Mouse (Mus musculus) left cerebral cortex, postnatal 14 days (tissue): ENCODE data around the gene Wdr6. TPM values are rescaled to one million over a fixed set of nuclear protein-coding genes. Genes with fewer than 3 reads are reported as not detected.

Experiments used
- DNase-seq, 2 experiments: peaks; one replicate each; pipeline ENCODE4 v3.0.0; 2021 to 2022; ENCODE audit warnings: low spot score in 2 of 2, mixed read lengths in 1 of 2
- intact Hi-C: fragments of 180-260 bp; cut with DNase I; formaldehyde crosslinking; loops from one replicate; pipeline ENCODE4 v1.15.1; 2025
- microRNA-seq, 2 experiments: library from miRNA; unstranded; fragments of <30 nt; microRNA quantifications; one replicate each; pipeline ENCODE4 v1.2.0; 2022
- total RNA-seq, 2 experiments: library from RNA; stranded (reverse); gene quantifications; 2 replicates each; pipeline ENCODE4 v1.2.3; 2021

Gene Wdr6
- total RNA-seq, 2 experiments from 2014 or later: 184 to 202 TPM

DNA sequence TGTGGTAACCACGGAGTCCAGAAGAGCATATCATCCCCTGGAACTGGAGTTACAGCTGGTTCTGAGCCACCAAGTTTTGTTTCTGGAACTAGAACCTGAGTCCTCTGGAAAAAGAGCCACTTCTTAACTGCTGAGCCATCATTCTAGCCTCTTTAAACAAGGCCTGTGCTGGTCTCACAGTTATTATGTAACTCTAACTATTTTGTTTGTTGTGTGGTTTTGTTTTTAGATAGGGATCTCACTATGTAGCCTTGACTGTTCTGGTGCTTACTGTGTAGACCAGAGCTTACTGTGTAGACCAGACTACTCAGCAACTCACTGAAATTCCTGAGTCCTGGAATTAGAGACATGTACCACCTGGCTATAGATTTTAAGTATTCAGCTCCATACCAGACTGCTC, 31.7 kb downstream of the Wdr6 start:
- intact Hi-C loops: loop anchor here (5.0 kb wide), 1 partner anchor 180 kb away; no protein-coding TSS in a partner anchor
- DNase-seq: no peak

DNA sequence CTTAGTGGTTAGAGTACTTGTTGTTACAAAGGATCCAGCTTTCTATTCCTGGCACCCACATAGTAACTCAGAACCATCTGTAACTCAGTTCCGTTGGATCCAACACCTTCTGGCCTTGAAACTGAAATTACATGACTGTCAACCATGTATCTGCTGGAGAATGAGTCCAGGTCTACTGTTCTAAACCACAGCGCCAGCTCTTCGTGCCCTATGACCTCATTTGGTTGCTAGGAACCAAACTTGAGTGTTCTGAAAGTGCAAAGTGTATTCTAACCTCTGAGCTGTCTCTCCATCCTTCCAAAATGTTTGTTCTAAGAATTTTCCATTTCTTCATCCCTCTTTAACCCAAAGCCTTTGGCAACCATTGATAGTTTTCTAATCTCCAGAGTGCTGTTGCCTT, 32.6 kb downstream of the Wdr6 start:
- DNase-seq: no peak
- intact Hi-C loops: loop anchor here (5.0 kb wide), 1 partner anchor 179 kb away; no protein-coding TSS in a partner anchor

DNA sequence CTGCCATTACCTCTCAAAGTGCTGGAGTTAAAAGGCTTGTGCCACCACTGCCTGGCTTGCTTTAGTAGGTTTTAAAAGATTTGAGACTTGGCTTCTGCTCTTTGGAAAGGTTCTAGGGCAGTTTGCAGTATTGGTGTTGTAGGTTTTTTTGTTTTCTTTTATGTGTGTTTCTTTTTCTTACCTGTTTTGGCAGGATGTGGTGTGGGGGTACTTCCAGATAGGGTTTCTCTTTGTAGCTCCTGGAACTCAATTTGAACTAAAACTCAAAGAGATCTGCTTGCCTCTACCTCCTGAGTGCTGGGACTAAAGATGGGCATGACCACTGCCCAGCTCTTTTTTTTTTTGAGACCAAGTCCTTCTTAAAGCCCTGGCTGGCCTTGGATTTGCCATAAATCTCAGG, 37.7 kb downstream of the Wdr6 start:
- no peak for DNase-seq
- intact Hi-C loops: no loop called here

DNA sequence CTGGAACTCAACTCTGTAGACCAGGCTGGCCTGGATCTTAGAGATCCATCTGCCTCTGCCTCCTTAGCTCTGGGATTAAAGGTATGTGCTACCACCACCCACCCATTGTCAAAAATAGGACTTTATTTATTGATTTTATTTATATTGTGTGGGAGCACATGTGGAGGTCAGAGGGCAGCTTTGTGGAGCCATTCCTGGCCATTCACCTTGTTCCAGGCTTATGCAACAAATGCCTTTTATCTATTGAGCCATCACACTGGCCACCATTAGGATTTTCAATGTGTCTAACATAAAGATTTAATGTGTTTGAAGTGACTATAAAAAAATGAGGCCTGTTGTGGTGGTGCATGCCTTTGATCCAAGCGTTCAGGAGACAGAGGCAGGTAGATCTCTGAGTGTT, 47.0 kb downstream of the Wdr6 start:
- DNase-seq: no peak
- intact Hi-C loops: no loop called here

DNA sequence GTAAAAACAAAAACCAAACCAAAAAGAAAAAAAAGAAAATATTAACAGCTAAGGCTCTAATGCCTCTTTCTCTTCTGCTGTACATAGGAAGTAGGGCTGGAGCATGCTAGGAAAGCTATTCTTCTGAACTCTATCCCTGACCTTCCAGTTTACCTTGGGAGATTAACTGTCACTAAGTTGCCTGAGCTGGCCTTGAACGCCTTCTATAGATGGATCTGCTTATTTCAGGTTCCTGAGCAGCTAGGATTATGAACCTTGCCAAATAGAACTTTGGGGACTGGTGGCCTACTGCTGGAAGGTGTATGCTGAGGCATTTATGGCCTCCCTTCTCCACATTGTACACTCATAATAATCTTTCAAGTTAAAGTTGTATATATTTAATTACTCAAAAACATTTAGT, 47.6 kb downstream of the Wdr6 start:
- intact Hi-C loops: no loop called here
- no peak for DNase-seq

DNA sequence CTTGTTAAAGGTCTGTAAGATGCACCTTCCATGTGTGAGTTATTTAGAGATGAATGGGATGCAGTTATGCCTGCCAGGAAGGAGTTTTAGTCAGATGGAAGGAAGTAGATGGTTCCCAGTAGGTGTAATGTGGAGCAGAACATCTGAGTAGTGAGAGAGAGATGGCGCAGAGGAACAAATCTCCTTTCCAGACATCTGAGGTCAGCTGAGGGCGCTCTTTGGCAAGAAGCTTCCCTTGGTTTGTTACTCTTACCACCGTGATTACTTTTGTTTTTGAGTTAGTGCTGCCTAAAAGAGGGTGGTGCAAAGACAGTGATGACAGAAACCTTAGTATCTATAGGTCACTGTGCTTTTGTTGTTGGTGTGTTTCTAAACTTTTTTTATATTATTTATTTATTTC, 53.1 kb downstream of the Wdr6 start:
- no peak for DNase-seq
- intact Hi-C loops: no loop called here

DNA sequence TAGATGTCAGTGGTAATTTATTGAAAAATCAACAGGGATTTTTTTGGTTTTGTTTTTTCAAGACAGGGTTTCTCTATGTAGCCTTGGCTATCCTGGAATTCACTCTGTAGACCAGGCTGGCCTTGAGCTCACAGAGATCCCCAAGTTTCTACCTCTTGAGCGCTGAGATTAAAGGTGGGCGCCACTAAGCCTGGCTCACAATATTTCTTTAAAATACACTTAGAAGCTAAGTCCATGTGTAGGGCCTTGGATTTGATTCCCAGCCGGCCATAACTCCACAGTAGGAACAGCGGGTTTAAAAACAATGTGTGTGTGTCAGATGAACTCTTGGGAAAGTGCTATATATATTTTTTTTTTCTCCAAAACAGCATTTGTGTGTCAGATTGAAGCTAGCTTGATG, 55.2 kb downstream of the Wdr6 start:
- no peak for DNase-seq
- intact Hi-C loops: no loop called here

Small RNAs within 50 kb of the gene (microRNA-seq; reads per million reads assigned to microRNA genes)
- 0 reads per million in 2 experiments for gene Gm24083
- gene Mir191: 0 reads per million in 2 experiments
- 969 to 996 reads per million in 2 experiments for gene Mir425

Other genes with a start within 250 kb of the Wdr6 start
- gene Gpx1, start 239.8 kb downstream of the Wdr6 start, total RNA-seq: 100 to 1,000 TPM in 1 of 2 experiments, 10 to 100 TPM in 1; 86.5 to 108 TPM
- gene Usp4, start 230.9 kb downstream of the Wdr6 start, total RNA-seq: 100 to 1,000 TPM; 115 to 122 TPM
- 1 to 10 TPM; 1.4 to 2.7 TPM for gene 1700102P08Rik, start 185.9 kb downstream of the Wdr6 start, total RNA-seq
- under 1 TPM; 0.11 to 0.21 TPM for gene Ccdc36, start 150.3 kb downstream of the Wdr6 start, total RNA-seq
- gene BC048562, start 142.3 kb downstream of the Wdr6 start, total RNA-seq: not detected
- gene Ccdc71, start 118.2 kb downstream of the Wdr6 start, total RNA-seq: 10 to 100 TPM; 38.3 to 40.2 TPM
- 10 to 100 TPM; 36.1 to 38.4 TPM for gene Klhdc8b, start 117.2 kb downstream of the Wdr6 start, total RNA-seq
- 10 to 100 TPM; 36.0 to 38.3 TPM for gene Lamb2, start 99.0 kb downstream of the Wdr6 start, total RNA-seq
- gene Usp19, start 88.1 kb downstream of the Wdr6 start, total RNA-seq: 100 to 1,000 TPM; 119 to 128 TPM
- gene Qars, start 71.0 kb downstream of the Wdr6 start, total RNA-seq: 10 to 100 TPM; 76.7 to 80.8 TPM
- gene Qrich1, start 61.9 kb downstream of the Wdr6 start, total RNA-seq: 100 to 1,000 TPM; 126 to 130 TPM
- 10 to 100 TPM; 57.6 to 60.5 TPM for gene Impdh2, start 18.5 kb downstream of the Wdr6 start, total RNA-seq
- 10 to 100 TPM; 65.9 to 66.5 TPM for gene Ndufaf3, start 11.3 kb downstream of the Wdr6 start, total RNA-seq
- gene Dalrd3, start 8.9 kb downstream of the Wdr6 start, total RNA-seq: 10 to 100 TPM; 76.6 to 77.8 TPM
- 10 to 100 TPM; 60.3 to 61.6 TPM for gene P4htm, start 18.9 kb upstream of the Wdr6 start, total RNA-seq
- gene Arih2, start 70.6 kb upstream of the Wdr6 start, total RNA-seq: 10 to 100 TPM; 49.8 to 50.2 TPM
- gene Slc25a20, start 83.3 kb upstream of the Wdr6 start, total RNA-seq: 10 to 100 TPM; 14.5 to 15.0 TPM
- 10 to 100 TPM; 40.6 to 45.5 TPM for gene Prkar2a, start 110.6 kb upstream of the Wdr6 start, total RNA-seq
- gene Ip6k2, start 205.1 kb upstream of the Wdr6 start, total RNA-seq: 100 to 1,000 TPM; 149 to 153 TPM
- gene Nckipsd, start 229.6 kb upstream of the Wdr6 start, total RNA-seq: 10 to 100 TPM; 39.1 to 44.7 TPM
- gene Celsr3, start 247.6 kb upstream of the Wdr6 start, total RNA-seq: 10 to 100 TPM; 50.7 to 55.3 TPM